In genomic region chr11:21091067-21091427, GRCm38 (mm10) we compare ENCODE assay signal across 8 mouse cellular contexts. TPM values are rescaled to one million over a fixed set of nuclear protein-coding genes. Genes with fewer than 3 reads are reported as not detected.
A peak's percentile ranks its signal among the peaks of the same experiment; 100 is the strongest.
DNase-seq lines count a peak whose midpoint lies in the region; ATAC-seq lines count a peak whose summit lies in the region.

Peli1 (plus strand) TSS chr11:21091291.

- peak; percentile 98 for DNase-seq in Muller cell, postnatal 12 days (ENCODE audit: inconsistent ontology term)
- DNase-seq in cerebellum, adult 9-11 months: peak; percentile 93
- DNase-seq in frontal cortex, adult 2 months (ENCODE audit: extremely low spot score in 1 of 2, low spot score in 1 of 2): peak; percentile 96 to 98
- DNase-seq in hindbrain, embryonic 11.5 days (ENCODE audit: low spot score): peak; percentile 96
- peak; percentile 95 to 96 for DNase-seq in layer of hippocampus, postnatal 10 days (ENCODE audit: low spot score in 2 of 2)
- DNase-seq in lung, postnatal 10 days: peak; percentile 97
- DNase-seq in ovary, postnatal 36 days (ENCODE audit: low spot score): peak; percentile 95
- peak; percentile 96 for DNase-seq in thymus, postnatal 25 days

- H3K27me3 ChIP-seq in hindbrain, embryonic 11.5 days (ENCODE audit: control insufficient read depth, insufficient read depth, low read length): no peaks in the 10 kb centered on the region

- peak; percentile 99 for ATAC-seq in hindbrain, embryonic 11.5 days (ENCODE audit: low FRiP score)

- WGBS in hindbrain, embryonic 11.5 days: under 1% methylated on average over 24 of the region's 24 CpGs

- H3K9me3 ChIP-seq in hindbrain, embryonic 11.5 days (ENCODE audit: control insufficient read depth, low read length): no peaks in the 10 kb centered on the region

- peak within 1 kb of the TSS; percentile 97 for H3K9ac ChIP-seq in hindbrain, embryonic 11.5 days (ENCODE audit: low read depth, low read length)

- H3K36me3 ChIP-seq in hindbrain, embryonic 11.5 days (ENCODE audit: control insufficient read depth, insufficient read depth, low read length): no peaks in the 10 kb centered on the region

- H3K4me3 ChIP-seq in hindbrain, embryonic 11.5 days (ENCODE audit: low read depth, low read length): peak within 1 kb of the TSS; percentile 86

- H3K4me2 ChIP-seq in hindbrain, embryonic 11.5 days (replicated peaks; ENCODE audit: low read depth, low read length): peak within 1 kb of the TSS; percentile 47

- H3K27ac ChIP-seq in hindbrain, embryonic 11.5 days (ENCODE audit: low read depth, low read length): peak within 1 kb of the TSS; percentile 99

- H3K4me1 ChIP-seq in hindbrain, embryonic 11.5 days (replicated peaks; ENCODE audit: control insufficient read depth, insufficient read depth, low read length): no peaks in the 10 kb centered on the region

RNA-seq across cellular contexts. Expression of gene Peli1, which starts in this region (rescaled TPM):
- 29.1 and 32.7 TPM in 2 replicates for polyA plus RNA-seq in frontal cortex, adult 2 months (2012; rRNA removed)
- polyA plus RNA-seq in hindbrain, embryonic 11.5 days (2014; fragmentation: Nextera tagmentation; extraction: Ambion mirVana): 112 and 119 TPM in 2 replicates
- 10 to 100 TPM; 49.9 to 50.3 TPM for total RNA-seq in layer of hippocampus, postnatal 10 days (2021)

Comparison
In these comparisons a context has a peak if more than half of its experiments do, and no peak if none do; other contexts are left out.
1. Peak in every context shown above with its lines: DNase-seq, ATAC-seq, H3K4me3 ChIP-seq and H3K27ac ChIP-seq.